Mouse (Mus musculus) hindbrain, postnatal 0 days (tissue): ENCODE measurements at regions not wholly inside any gene's neighbourhood (a gene's known extent, or its start where the extent isn't known, plus 50 kb on each side); places are given as distances from the start of the nearest gene placed in this dataset.
A peak's percentile ranks its signal among the peaks of the same experiment; 100 is the strongest.
"Not testable (repeated sequence)": the region's sequence is repeated elsewhere in the genome, so short reads cannot be mapped to it uniquely, and the experiment has no call there.

Experiments
- ATAC-seq: fragments of 200-750 bp; cut with Nextera tagmentation; 2 replicates; pipeline ENCODE4 v1.8.0; 2017; ENCODE audit warnings: mild to moderate bottlenecking, moderate TSS enrichment, moderate library complexity
- DNase-seq: peaks from one replicate; pipeline ENCODE4 v3.0.0-alpha.2; 2015; ENCODE audit warnings: low spot score
- H3K27ac ChIP-seq: fragments of 300-500 bp; sonication (generic); 2 replicates; pipeline ENCODE4 v1.5.1; 2014; ENCODE audit warnings: mild to moderate bottlenecking
- H3K27me3 ChIP-seq: fragments of 300-500 bp; sonication (generic); 2 replicates; pipeline ENCODE4 v1.6.1; 2014; ENCODE audit warnings: low read length, mixed read lengths; ENCODE audit not compliant: insufficient read depth
- H3K36me3 ChIP-seq: fragments of 300-500 bp; sonication (generic); 2 replicates; pipeline ENCODE4 v1.6.1; 2014; ENCODE audit warnings: low read length, mixed read lengths; ENCODE audit not compliant: insufficient read depth
- H3K4me1 ChIP-seq: fragments of 300-500 bp; sonication (generic); 2 replicates; pipeline ENCODE4 v1.6.1; 2014; ENCODE audit warnings: antibody characterized with exemption, low read length, mixed read lengths; ENCODE audit not compliant: insufficient read depth
- H3K4me2 ChIP-seq: fragments of 300-500 bp; sonication (generic); 2 replicates; pipeline ENCODE4 v1.6.1; 2014; ENCODE audit warnings: low read depth, mild to moderate bottlenecking, low read length, moderate library complexity, mixed read lengths
- H3K4me3 ChIP-seq: fragments of 300-500 bp; sonication (generic); 2 replicates; pipeline ENCODE4 v1.5.1; 2014; ENCODE audit warnings: low read length
- H3K9ac ChIP-seq: fragments of 300-500 bp; sonication (generic); replicated peaks from 2 replicates; pipeline ENCODE4 v1.6.1; 2014; ENCODE audit warnings: mild to moderate bottlenecking, low read length, moderate library complexity, mixed read lengths
- H3K9me3 ChIP-seq: fragments of 300-500 bp; sonication (generic); 2 replicates; pipeline ENCODE4 v1.6.1; 2016; ENCODE audit warnings: low read length, mixed read lengths
- CTCF ChIP-seq: IDR thresholded peaks from 2 replicates; pipeline ENCODE4 v1.5.1; 2016; ENCODE audit warnings: antibody characterized with exemption, control low read depth, low read depth
- WGBS: fragments of 180-500 bp; shearing (Covaris S2); extraction: QIAGEN DNeasy Blood & Tissue Kit; methylation state at CpG from one replicate; pipeline ENCODE4 v1.1.7; 2014; 5-methylcytosine and 5-hydroxymethylcytosine counted together

- WGBS = 70% methylated on average over 2 of the region's 2 CpGs
- H3K9me3 ChIP-seq = no peaks in the 10 kb centered on the region
- H3K27ac ChIP-seq = no peak overlapping the region
- no peaks in the 10 kb centered on the region for H3K4me1 ChIP-seq
- no peak overlapping the region for H3K4me3 ChIP-seq
- no peaks in the 10 kb centered on the region for H3K27me3 ChIP-seq
- no peak overlapping the region for H3K9ac ChIP-seq
- H3K4me2 ChIP-seq = no peak overlapping the region
- ATAC-seq (no peak), DNase-seq (no peak)
- no peaks in the 10 kb centered on the region for H3K36me3 ChIP-seq
- no peak for TF ChIP-seq CTCF
Observed at GRCm38 (mm10) chr3:22897651-22898050, 821.2 kb downstream of the Tbl1xr1 start.

- H3K4me1 ChIP-seq = no peaks in the 10 kb centered on the region
- no peak overlapping the region for H3K4me3 ChIP-seq
- DNase-seq (no peak), ATAC-seq (no peak)
- no peaks in the 10 kb centered on the region for H3K27me3 ChIP-seq
- H3K27ac ChIP-seq = no peak overlapping the region
- no peaks in the 10 kb centered on the region for H3K36me3 ChIP-seq
- no peak overlapping the region for H3K9ac ChIP-seq
- TF ChIP-seq CTCF = no peak
- H3K9me3 ChIP-seq = no peaks in the 10 kb centered on the region
- no peak overlapping the region for H3K4me2 ChIP-seq
- 96% methylated on average over 10 of the region's 10 CpGs for WGBS
Observed at GRCm38 (mm10) chr3:22900966-22901365, 824.5 kb downstream of the Tbl1xr1 start.

- Histone ChIP-seq H3K4me2 (no peak overlapping the region), H3K27ac (no peak overlapping the region), H3K9ac (no peak overlapping the region), H3K4me3 (no peak overlapping the region), H3K9me3 (no peaks in the 10 kb centered on the region), H3K27me3 (no peaks in the 10 kb centered on the region), H3K4me1 (no peaks in the 10 kb centered on the region), H3K36me3 (no peaks in the 10 kb centered on the region)
- ATAC-seq (no peak), DNase-seq (no peak)
- 86% methylated on average over 3 of the region's 3 CpGs for WGBS
- peak; percentile 51 for TF ChIP-seq CTCF
Observed at GRCm38 (mm10) chr3:22928970-22929369, 852.5 kb downstream of the Tbl1xr1 start.

- 60% methylated on average over 2 of the region's 2 CpGs for WGBS
- Histone ChIP-seq H3K9me3 (no peaks in the 10 kb centered on the region), H3K4me3 (no peak overlapping the region), H3K4me1 (no peaks in the 10 kb centered on the region), H3K36me3 (no peaks in the 10 kb centered on the region), H3K27ac (no peak overlapping the region), H3K27me3 (no peaks in the 10 kb centered on the region), H3K9ac (no peak overlapping the region), H3K4me2 (no peak overlapping the region)
- DNase-seq = peak; percentile 51
- peak; percentile 62; the same call in 1 of the 2 replicates for ATAC-seq
- no peak for TF ChIP-seq CTCF
Observed at GRCm38 (mm10) chr3:22929762-22930519, 853.5 kb downstream of the Tbl1xr1 start.

GRCm38 (mm10) chr3:22945646-22946045 lies 869.2 kb downstream of the Tbl1xr1 start:
- 81% methylated on average over 4 of the region's 4 CpGs for WGBS
- H3K27ac ChIP-seq, H3K4me3 ChIP-seq, H3K36me3 ChIP-seq, H3K27me3 ChIP-seq, H3K9ac ChIP-seq, H3K4me1 ChIP-seq, DNase-seq, H3K9me3 ChIP-seq, ATAC-seq, H3K4me2 ChIP-seq: not testable (repeated sequence)

- H3K36me3 ChIP-seq = no peaks in the 10 kb centered on the region
- no peak for TF ChIP-seq CTCF
- no peaks in the 10 kb centered on the region for H3K9me3 ChIP-seq
- H3K4me3 ChIP-seq = no peak overlapping the region
- no peak overlapping the region for H3K4me2 ChIP-seq
- no peak for ATAC-seq
- H3K4me1 ChIP-seq = no peaks in the 10 kb centered on the region
- H3K27ac ChIP-seq = no peak overlapping the region
- H3K27me3 ChIP-seq = no peaks in the 10 kb centered on the region
- WGBS = 54% methylated on average over 4 of the region's 4 CpGs
- no peak overlapping the region for H3K9ac ChIP-seq
- DNase-seq = no peak
Observed at GRCm38 (mm10) chr3:22947181-22947580, 870.7 kb downstream of the Tbl1xr1 start.

GRCm38 (mm10) chr3:22948168-22948768 lies 871.8 kb downstream of the Tbl1xr1 start:
- no peak overlapping the region for H3K27ac ChIP-seq
- no peak overlapping the region for H3K4me2 ChIP-seq
- no peak overlapping the region for H3K9ac ChIP-seq
- no peaks in the 10 kb centered on the region for H3K4me1 ChIP-seq
- WGBS = 48% methylated on average over 5 of the region's 5 CpGs
- H3K9me3 ChIP-seq = no peaks in the 10 kb centered on the region
- no peak for ATAC-seq
- H3K36me3 ChIP-seq = no peaks in the 10 kb centered on the region
- no peaks in the 10 kb centered on the region for H3K27me3 ChIP-seq
- no peak for DNase-seq
- H3K4me3 ChIP-seq = no peak overlapping the region
- no peak for TF ChIP-seq CTCF
